Mouse (Mus musculus) forebrain, embryonic 10.5 days (tissue): ENCODE results near the gene Papss1. TPM values are rescaled to one million over a fixed set of nuclear protein-coding genes. Genes with fewer than 3 reads are reported as not detected.

ENCODE experiments used
- DNase-seq: peaks from one replicate; pipeline ENCODE4 v3.0.0-alpha.2; 2017; ENCODE audit warnings: low spot score; ENCODE audit errors: extremely low spot score
- H3K27ac ChIP-seq: fragments of 300-500 bp; sonication (generic); 2 replicates; pipeline ENCODE4 v1.5.1; 2016; ENCODE audit warnings: mild to moderate bottlenecking
- H3K27me3 ChIP-seq: fragments of 300-500 bp; sonication (generic); 2 replicates; pipeline ENCODE4 v1.6.1; 2016; ENCODE audit warnings: mild to moderate bottlenecking; ENCODE audit not compliant: poor library complexity, severe bottlenecking
- H3K36me3 ChIP-seq: fragments of 300-500 bp; sonication (generic); replicated peaks from 2 replicates; pipeline ENCODE4 v1.6.1; 2016; ENCODE audit warnings: mild to moderate bottlenecking, moderate library complexity
- H3K4me1 ChIP-seq: fragments of 300-500 bp; sonication (generic); 2 replicates; pipeline ENCODE4 v1.6.1; 2016
- H3K4me3 ChIP-seq: fragments of 300-500 bp; sonication (generic); 2 replicates; pipeline ENCODE4 v1.5.1; 2016; ENCODE audit warnings: mild to moderate bottlenecking, moderate library complexity
- H3K9me3 ChIP-seq: fragments of 300-500 bp; sonication (generic); 2 replicates; pipeline ENCODE4 v1.6.1; 2016; ENCODE audit warnings: mild to moderate bottlenecking, moderate library complexity
- WGBS: fragments of 180-500 bp; shearing (Covaris S2); methylation state at CpG from one replicate; pipeline ENCODE4 v1.1.7; 2016; 5-methylcytosine and 5-hydroxymethylcytosine counted together
- polyA plus RNA-seq: library from polyadenylated mRNA; unstranded; fragments of >200 nt; fragmentation: Nextera tagmentation; extraction: Ambion mirVana; gene quantifications from 2 replicates; pipeline ENCODE4 v1.2.1, GENCODE M21; 2016

Papss1 gene
- polyA plus RNA-seq, 1 experiment from 2014 or later, result 63.1 TPM

DNA sequence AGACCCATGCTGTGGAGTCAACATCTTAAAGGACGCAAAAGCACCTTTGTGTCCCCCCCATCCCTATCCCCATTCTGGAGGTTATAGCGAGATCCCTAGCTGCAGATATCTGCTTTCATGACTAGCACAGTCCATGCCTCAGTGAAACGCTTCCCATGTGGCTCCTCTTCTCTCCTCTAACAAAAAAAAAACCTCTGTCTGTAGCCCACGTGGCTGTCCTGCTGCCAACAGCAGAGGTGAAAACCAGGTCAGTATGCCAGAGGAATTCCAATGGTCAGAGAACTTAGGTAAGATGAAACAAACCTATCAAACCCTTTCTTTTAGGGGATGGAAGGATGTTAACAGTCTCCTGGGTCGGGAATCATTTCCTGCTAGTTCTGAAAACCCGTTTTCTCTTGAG lies 91.5 kb downstream of the Papss1 start:
- Histone ChIP-seq H3K36me3 (no peaks in the 10 kb centered on the region), H3K27me3 (no peaks in the 10 kb centered on the region), H3K4me3 (no peak overlapping the region), H3K27ac (no peak overlapping the region), H3K4me1 (no peaks in the 10 kb centered on the region), H3K9me3 (no peaks in the 10 kb centered on the region)
- no peak for DNase-seq
- 72% methylated on average over 6 of the region's 6 CpGs for WGBS

DNA sequence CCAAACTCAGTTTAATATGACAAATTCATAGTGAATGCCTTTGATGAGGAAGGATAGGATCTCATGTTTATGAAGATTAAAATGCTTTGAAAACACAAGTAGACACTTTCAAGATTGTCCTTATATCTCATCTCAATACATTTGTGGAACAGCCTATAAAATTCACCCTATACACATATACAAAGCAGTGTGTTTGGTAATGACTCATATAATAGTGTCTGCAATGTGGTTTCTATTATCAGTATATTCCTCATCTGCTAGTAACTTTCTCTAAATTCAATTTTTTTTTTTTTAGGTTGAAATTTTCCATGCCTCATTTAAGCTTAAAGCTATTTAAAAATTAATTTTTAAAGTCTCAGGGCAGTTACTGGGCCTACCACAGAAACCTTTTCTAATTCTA lies 95.6 kb downstream of the Papss1 start:
- H3K4me3 ChIP-seq, result no peak overlapping the region
- H3K27me3 ChIP-seq, result no peaks in the 10 kb centered on the region
- no peak overlapping the region for H3K27ac ChIP-seq
- DNase-seq, result no peak
- no peaks in the 10 kb centered on the region for H3K9me3 ChIP-seq
- H3K4me1 ChIP-seq, result no peaks in the 10 kb centered on the region; the same call in 1 of the 2 replicates
- no peaks in the 10 kb centered on the region for H3K36me3 ChIP-seq

DNA sequence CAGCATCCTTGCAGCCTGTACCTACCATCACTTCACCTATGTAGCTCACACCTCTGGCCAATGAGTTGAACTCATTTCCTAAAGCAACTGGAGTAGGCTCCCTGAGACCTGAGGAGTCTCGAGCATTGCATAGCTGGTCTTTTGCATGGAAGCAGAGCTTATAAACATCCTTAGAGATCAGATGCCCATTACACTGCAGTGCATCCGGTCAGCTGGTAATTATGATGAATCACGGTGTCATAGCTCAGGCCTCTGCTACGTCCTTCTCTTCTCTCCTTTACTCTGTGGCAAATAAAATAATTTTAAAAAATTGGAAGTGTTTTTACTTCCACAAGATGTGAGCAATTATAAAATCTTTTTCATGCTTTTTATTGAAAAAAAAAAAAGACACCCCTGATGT lies 96.1 kb downstream of the Papss1 start:
- no peak overlapping the region for H3K4me3 ChIP-seq
- no peaks in the 10 kb centered on the region; the same call in 1 of the 2 replicates for H3K4me1 ChIP-seq
- H3K36me3 ChIP-seq, result no peaks in the 10 kb centered on the region
- no peaks in the 10 kb centered on the region for H3K27me3 ChIP-seq
- H3K9me3 ChIP-seq, result no peaks in the 10 kb centered on the region
- DNase-seq, result no peak
- no peak overlapping the region for H3K27ac ChIP-seq
- WGBS, result 91% methylated on average over 4 of the region's 4 CpGs

DNA sequence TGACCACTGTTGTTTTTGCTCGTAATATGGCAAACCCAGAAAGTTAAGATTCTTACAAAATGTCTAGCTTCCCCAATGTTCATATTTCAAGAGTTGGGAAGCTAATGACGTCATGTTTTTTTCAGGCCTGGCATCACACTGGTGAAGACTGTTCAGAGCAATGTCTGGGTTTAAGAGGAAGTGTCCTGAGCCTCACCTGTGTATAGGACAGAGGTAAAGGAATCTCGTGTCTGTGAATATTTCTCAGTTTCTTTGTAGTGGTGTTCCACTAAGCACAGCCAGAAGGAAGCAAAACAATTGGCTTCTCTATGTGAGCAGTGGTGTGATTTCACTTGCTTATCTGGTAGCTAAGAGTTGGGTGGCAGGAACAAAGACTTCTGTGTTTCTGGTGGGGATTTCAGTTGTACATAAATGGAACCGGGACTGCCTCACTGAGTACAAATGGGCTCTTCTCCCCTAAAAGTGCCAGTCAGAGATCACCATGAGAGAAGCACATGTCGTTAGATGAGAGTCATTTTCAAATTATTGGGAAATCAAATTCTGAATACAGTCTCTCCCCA lies 98.1 kb downstream of the Papss1 start:
- 77% methylated on average over 5 of the region's 5 CpGs for WGBS
- DNase-seq, result no peak
- no peaks in the 10 kb centered on the region for H3K9me3 ChIP-seq
- no peaks in the 10 kb centered on the region; the same call in 1 of the 2 replicates for H3K4me1 ChIP-seq
- H3K27me3 ChIP-seq, result no peaks in the 10 kb centered on the region
- H3K36me3 ChIP-seq, result no peaks in the 10 kb centered on the region
- H3K4me3 ChIP-seq, result no peak overlapping the region
- H3K27ac ChIP-seq, result no peak overlapping the region

DNA sequence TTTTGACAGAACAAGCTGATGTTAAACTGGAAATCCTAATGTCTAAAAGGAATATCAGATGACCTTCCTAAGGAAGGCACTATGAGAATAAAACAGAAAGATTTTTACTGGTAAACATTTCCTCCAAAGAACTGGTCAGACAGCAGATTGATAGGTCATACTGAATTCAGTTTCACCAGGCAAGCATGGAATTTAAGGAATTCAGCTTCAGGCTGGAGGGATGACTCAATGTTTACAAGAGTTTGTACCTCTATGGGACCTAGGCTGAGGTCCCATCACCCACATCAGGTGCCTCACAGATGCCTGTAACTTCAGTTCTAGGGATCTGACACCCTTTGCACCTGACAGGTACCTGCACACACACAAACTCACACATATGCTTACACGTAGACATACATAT lies 105.3 kb downstream of the Papss1 start:
- WGBS, result 80% methylated on average over 1 of the region's 1 CpGs

DNA sequence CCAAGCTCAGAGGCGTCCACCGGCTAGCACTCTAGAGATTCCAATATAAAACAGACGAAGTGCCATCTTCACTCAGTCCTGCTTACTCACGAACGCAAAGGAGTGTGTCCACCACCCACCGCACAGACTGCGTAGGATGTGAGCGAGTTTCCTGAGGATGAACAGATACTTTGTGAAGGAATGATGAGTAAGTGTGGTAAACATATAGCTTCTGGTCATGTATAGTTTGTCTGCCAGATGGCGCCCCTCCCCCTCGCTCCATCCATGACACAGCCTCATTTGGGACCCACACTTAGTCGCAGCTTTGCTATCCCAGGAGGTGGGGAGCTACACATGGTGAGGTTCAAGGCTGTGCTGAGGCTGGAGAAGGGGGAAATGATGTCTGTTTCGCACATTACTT lies 121.5 kb downstream of the Papss1 start:
- H3K4me1 ChIP-seq, result no peaks in the 10 kb centered on the region
- DNase-seq, result no peak
- no peaks in the 10 kb centered on the region for H3K36me3 ChIP-seq
- H3K4me3 ChIP-seq, result no peak overlapping the region
- no peaks in the 10 kb centered on the region for H3K9me3 ChIP-seq
- H3K27me3 ChIP-seq, result no peaks in the 10 kb centered on the region
- 90% methylated on average over 12 of the region's 12 CpGs for WGBS
- H3K27ac ChIP-seq, result no peak overlapping the region

More for the DNA sequence above, 105.3 kb downstream of the Papss1 start:
- Histone ChIP-seq H3K27ac (no peak overlapping the region), H3K36me3 (no peaks in the 10 kb centered on the region), H3K27me3 (no peaks in the 10 kb centered on the region), H3K4me3 (no peak overlapping the region), H3K9me3 (no peaks in the 10 kb centered on the region), H3K4me1 (no peaks in the 10 kb centered on the region)
- no peak for DNase-seq

DNA sequence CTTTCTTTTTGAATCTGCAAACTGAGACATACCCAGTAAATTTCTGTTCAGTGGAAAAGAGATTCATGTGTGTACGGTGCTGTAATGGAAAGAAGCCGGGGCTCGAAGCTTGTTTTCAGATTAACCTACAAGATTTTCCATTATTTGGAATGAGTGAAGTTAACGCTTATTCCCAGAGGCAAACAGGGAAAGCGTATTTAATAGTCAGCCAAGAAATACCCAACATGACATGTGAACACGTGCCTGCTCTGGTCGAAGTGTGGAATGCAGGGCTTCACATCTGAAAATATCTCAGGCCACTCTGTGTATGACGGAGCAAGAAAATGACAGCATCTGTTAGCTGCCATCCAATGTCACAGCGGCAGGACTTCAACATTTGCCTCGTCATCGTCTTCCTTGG lies 125.4 kb downstream of the Papss1 start:
- no peaks in the 10 kb centered on the region for H3K27me3 ChIP-seq
- WGBS, result 89% methylated on average over 11 of the region's 11 CpGs

DNA sequence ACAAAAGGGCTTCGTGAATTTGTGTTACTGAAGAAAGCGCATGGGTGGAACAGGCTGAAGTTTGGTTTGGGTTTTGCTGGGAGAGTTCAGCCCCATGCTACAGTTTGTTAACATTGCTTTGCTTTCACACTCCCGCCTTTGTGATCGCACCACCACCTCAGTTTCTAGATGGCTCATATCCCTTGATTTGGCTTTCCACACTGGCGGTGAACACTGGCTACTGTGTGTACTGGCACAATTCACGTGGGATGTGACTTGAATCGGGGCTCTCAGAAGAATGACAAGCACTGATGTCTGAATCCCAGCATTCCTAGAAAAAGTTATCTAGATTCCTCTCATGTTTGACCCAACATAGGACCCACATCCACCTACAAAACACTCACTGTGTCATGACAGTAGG lies 126.0 kb downstream of the Papss1 start:
- Histone ChIP-seq H3K9me3 (no peaks in the 10 kb centered on the region), H3K36me3 (no peaks in the 10 kb centered on the region), H3K27ac (no peak overlapping the region), H3K4me1 (no peaks in the 10 kb centered on the region), H3K27me3 (no peaks in the 10 kb centered on the region), H3K4me3 (no peak overlapping the region)
- no peak for DNase-seq
- 90% methylated on average over 7 of the region's 7 CpGs for WGBS

More for the DNA sequence above, 125.4 kb downstream of the Papss1 start:
- no peak overlapping the region for H3K4me3 ChIP-seq
- H3K4me1 ChIP-seq, result no peaks in the 10 kb centered on the region
- no peaks in the 10 kb centered on the region for H3K9me3 ChIP-seq
- H3K27ac ChIP-seq, result no peak overlapping the region
- H3K36me3 ChIP-seq, result no peaks in the 10 kb centered on the region
- DNase-seq, result no peak

DNA sequence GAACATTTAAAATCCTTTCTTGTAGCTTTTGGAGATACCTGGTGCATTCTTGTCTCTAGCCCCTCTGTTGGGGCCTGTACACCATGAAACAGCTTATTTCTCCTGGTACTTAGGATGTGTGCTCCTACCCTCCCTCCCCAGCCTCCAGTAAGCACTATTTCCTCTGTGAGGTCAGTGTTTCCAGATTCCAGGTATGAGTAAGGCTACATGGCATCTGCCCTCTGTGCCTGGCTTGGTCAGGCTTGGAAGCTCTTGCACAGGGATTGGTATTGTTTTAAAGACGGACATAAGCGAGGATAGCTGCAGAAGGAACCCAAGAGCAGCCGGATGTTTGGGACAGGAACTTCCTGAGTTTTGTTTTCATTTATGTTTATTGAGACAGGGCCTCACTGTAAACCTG lies 126.6 kb downstream of the Papss1 start:
- Histone ChIP-seq H3K27ac (no peak overlapping the region), H3K36me3 (no peaks in the 10 kb centered on the region), H3K4me3 (no peak overlapping the region), H3K4me1 (no peaks in the 10 kb centered on the region), H3K9me3 (no peaks in the 10 kb centered on the region), H3K27me3 (no peaks in the 10 kb centered on the region)
- 88% methylated on average over 3 of the region's 3 CpGs for WGBS
- DNase-seq, result no peak

Other genes starting within 250 kb of the Papss1 start
- gene Sgms2, start 73.4 kb upstream of the Papss1 start, polyA plus RNA-seq, result 0.97 and 1.0 TPM in 2 replicates